Mouse (Mus musculus) heart, postnatal 0 days (tissue): ENCODE measurements at regions not wholly inside any gene's neighbourhood (a gene's known extent, or its start where the extent isn't known, plus 50 kb on each side); places are given as distances from the start of the nearest gene placed in this dataset.

Source experiments
- ATAC-seq: fragments of 200-750 bp; cut with Nextera tagmentation; 2 replicates; pipeline ENCODE4 v1.8.0; 2017; ENCODE audit warnings: low read depth, moderate number of reproducible peaks, moderate library complexity; ENCODE audit not compliant: insufficient read depth
- DNase-seq: peaks from one replicate; pipeline ENCODE4 v3.0.0-alpha.2; 2016; ENCODE audit warnings: low spot score
- H3K27ac ChIP-seq: fragments of 300-500 bp; sonication (generic); 2 replicates; pipeline ENCODE4 v1.5.1; 2014; ENCODE audit warnings: low read depth, mild to moderate bottlenecking
- H3K27me3 ChIP-seq: fragments of 300-500 bp; sonication (generic); 2 replicates; pipeline ENCODE4 v1.6.1; 2014; ENCODE audit warnings: low read length, mixed read lengths; ENCODE audit not compliant: control insufficient read depth, insufficient read depth
- H3K36me3 ChIP-seq: fragments of 300-500 bp; sonication (generic); replicated peaks from 2 replicates; pipeline ENCODE4 v1.6.1; 2014; ENCODE audit warnings: low read length, mixed read lengths; ENCODE audit not compliant: control insufficient read depth, insufficient read depth
- H3K4me1 ChIP-seq: fragments of 300-500 bp; sonication (generic); 2 replicates; pipeline ENCODE4 v1.6.1; 2014; ENCODE audit warnings: antibody characterized with exemption; ENCODE audit not compliant: control insufficient read depth, insufficient read depth
- H3K4me2 ChIP-seq: fragments of 300-500 bp; sonication (generic); 2 replicates; pipeline ENCODE4 v1.6.1; 2014; ENCODE audit warnings: low read depth, mild to moderate bottlenecking, low read length, moderate library complexity
- H3K4me3 ChIP-seq: fragments of 300-500 bp; sonication (generic); 2 replicates; pipeline ENCODE4 v1.5.1; 2014; ENCODE audit warnings: low read depth, low read length
- H3K9ac ChIP-seq: fragments of 300-500 bp; sonication (generic); replicated peaks from 2 replicates; pipeline ENCODE4 v1.6.1; 2014; ENCODE audit warnings: low read depth, low read length, mixed read lengths
- H3K9me3 ChIP-seq: fragments of 300-500 bp; sonication (generic); replicated peaks from 2 replicates; pipeline ENCODE4 v1.6.1; 2016; ENCODE audit warnings: low read length; ENCODE audit not compliant: control insufficient read depth
- CTCF ChIP-seq: IDR thresholded peaks from 2 replicates; pipeline ENCODE4 v1.5.1; 2016; ENCODE audit warnings: antibody characterized with exemption, control low read depth, low read depth
- EP300 ChIP-seq: IDR thresholded peaks from 2 replicates; pipeline ENCODE4 v1.6.1; 2016; ENCODE audit warnings: antibody characterized with exemption, low read depth
- WGBS: fragments of 180-500 bp; shearing (Covaris S2); extraction: QIAGEN DNeasy Blood & Tissue Kit; methylation state at CpG from one replicate; pipeline ENCODE4 v1.1.7; 2014; 5-methylcytosine and 5-hydroxymethylcytosine counted together

GRCm38 (mm10) chr13:37718364-37718763 lies 59.8 kb upstream of the Rreb1 start:
- Histone ChIP-seq H3K9me3 (no peaks in the 10 kb centered on the region), H3K27ac (no peak overlapping the region), H3K27me3 (no peaks in the 10 kb centered on the region), H3K4me3 (no peak overlapping the region), H3K9ac (no peak overlapping the region), H3K4me1 (no peaks in the 10 kb centered on the region), H3K36me3 (no peaks in the 10 kb centered on the region), H3K4me2 (no peak overlapping the region)
- no peak for ATAC-seq
- 52% methylated on average over 4 of the region's 4 CpGs for WGBS
- no peak for TF ChIP-seq EP300
- no peak for TF ChIP-seq CTCF
- no peak for DNase-seq
